Mouse (Mus musculus) heart, postnatal 25 days (tissue): ENCODE data around the gene L2hgdh. TPM values are rescaled to one million over a fixed set of nuclear protein-coding genes. Genes with fewer than 3 reads are reported as not detected.
"Not testable (repeated sequence)": the region's sequence is repeated elsewhere in the genome, so short reads cannot be mapped to it uniquely, and the experiment has no call there.

Experiments used
- DNase-seq: peaks from one replicate; pipeline ENCODE4 v3.0.0; 2022; ENCODE audit warnings: low spot score
- intact Hi-C: fragments of 180-260 bp; cut with DNase I; formaldehyde crosslinking; loops from one replicate; pipeline ENCODE4 v1.15.1; 2025
- microRNA-seq: library from miRNA; unstranded; fragments of <30 nt; microRNA quantifications from one replicate; pipeline ENCODE4 v1.2.0, GENCODE M21; 2022
- total RNA-seq, 2 experiments: library from RNA; stranded (reverse); gene quantifications; 2 replicates each; pipeline ENCODE4 v1.2.3; 2021

Gene L2hgdh
- total RNA-seq, 2 experiments from 2014 or later: 41.7 to 47.7 TPM

GRCm38 (mm10) chr12:69680635-69681565 is 43.8 kb downstream of the L2hgdh start:
- intact Hi-C loops: loop anchor here (5.0 kb wide), 2 partner anchors 34 to 319 kb away; no protein-coding TSS in a partner anchor

GRCm38 (mm10) chr12:69676157-69676556 is 48.5 kb downstream of the L2hgdh start:
- intact Hi-C loops: no loop called here
- DNase-seq: no peak

More at GRCm38 (mm10) chr12:69680635-69681565, 43.8 kb downstream of the L2hgdh start:
- DNase-seq: peak; percentile 7

GRCm38 (mm10) chr12:69674576-69675537 is 49.8 kb downstream of the L2hgdh start:
- DNase-seq: no peak
- intact Hi-C loops: no loop called here

- intact Hi-C loops: no loop called here
Observed at GRCm38 (mm10) chr12:69674176-69674575, 50.5 kb downstream of the L2hgdh start.

GRCm38 (mm10) chr12:69666721-69667120 is 58.0 kb downstream of the L2hgdh start:
- intact Hi-C loops: no loop called here

More at GRCm38 (mm10) chr12:69674176-69674575, 50.5 kb downstream of the L2hgdh start:
- no peak for DNase-seq

GRCm38 (mm10) chr12:69661658-69662057 is 63.0 kb downstream of the L2hgdh start:
- intact Hi-C loops: no loop called here
- no peak for DNase-seq

More at GRCm38 (mm10) chr12:69666721-69667120, 58.0 kb downstream of the L2hgdh start:
- no peak for DNase-seq

GRCm38 (mm10) chr12:69653973-69654372 is 70.7 kb downstream of the L2hgdh start:
- DNase-seq, intact Hi-C loops: not testable (repeated sequence)

GRCm38 (mm10) chr12:69649511-69649910 is 75.2 kb downstream of the L2hgdh start:
- intact Hi-C loops: loop anchor here (5.0 kb wide), 1 partner anchor 33 kb away; the partner anchor contains the start of gene Sos2
- no peak for DNase-seq

- DNase-seq: no peak
- intact Hi-C loops: loop anchor here (5.0 kb wide), 1 partner anchor 36 kb away; the partner anchor contains the start of gene Sos2
Observed at GRCm38 (mm10) chr12:69645821-69646616, 78.7 kb downstream of the L2hgdh start.

GRCm38 (mm10) chr12:69644877-69645276 is 79.8 kb downstream of the L2hgdh start:
- intact Hi-C loops: loop anchor here (5.0 kb wide), 2 partner anchors 37 to 52 kb away; partner anchors contain the start of gene Sos2
- DNase-seq: no peak

- DNase-seq: no peak
- intact Hi-C loops: loop anchor here (5.0 kb wide), 1 partner anchor 54 kb away; no protein-coding TSS in a partner anchor
Observed at GRCm38 (mm10) chr12:69642877-69643276, 81.8 kb downstream of the L2hgdh start.

Small RNAs within 50 kb of the gene (microRNA-seq; reads per million reads assigned to microRNA genes)
- not detected for gene Mir681

Other genes starting within 250 kb of the L2hgdh start
- 1 to 10 TPM; 3.4 to 4.1 TPM for gene Vcpkmt, start 141.8 kb downstream of the L2hgdh start, total RNA-seq
- 10 to 100 TPM; 34.9 to 40.3 TPM for gene Sos2, start 43.0 kb downstream of the L2hgdh start, total RNA-seq
- 10 to 100 TPM; 27.6 to 28.3 TPM for gene Atp5s, start 77 bp upstream of the L2hgdh start, total RNA-seq
- gene Cdkl1, start 66.4 kb upstream of the L2hgdh start, total RNA-seq: 1 to 10 TPM; 4.9 to 5.9 TPM
- 1 to 10 TPM; 2.6 to 4.0 TPM for gene Atl1, start 167.7 kb upstream of the L2hgdh start, total RNA-seq
- 10 to 100 TPM; 22.2 to 24.5 TPM for gene Map4k5, start 168.3 kb upstream of the L2hgdh start, total RNA-seq